Mouse (Mus musculus): ENCODE data around the gene Kctd8. TPM values are rescaled to one million over a fixed set of nuclear protein-coding genes. Genes with fewer than 3 reads are reported as not detected.
"Not testable (repeated sequence)": the region's sequence is repeated elsewhere in the genome, so short reads cannot be mapped to it uniquely, and the experiment has no call there.

Gene Kctd8
- total RNA-seq (2014; fragmentation: Nextera tagmentation) = not detected in 2 replicates
- total RNA-seq (2017) = not detected in 2 replicates

GRCm38 (mm10) chr5:69340919-69341801 lies at the start of gene Kctd8:
Kctd8 (minus strand) TSS chr5:69341679.
- no peak for ATAC-seq (replicated peaks; ENCODE audit: low FRiP score, low TSS enrichment, poor library complexity, severe bottlenecking)

- ATAC-seq (replicated peaks; ENCODE audit: low FRiP score, low TSS enrichment, poor library complexity, severe bottlenecking) = no peak
Observed at GRCm38 (mm10) chr5:69379072-69379471, 37.6 kb upstream of the Kctd8 start.

DNA sequence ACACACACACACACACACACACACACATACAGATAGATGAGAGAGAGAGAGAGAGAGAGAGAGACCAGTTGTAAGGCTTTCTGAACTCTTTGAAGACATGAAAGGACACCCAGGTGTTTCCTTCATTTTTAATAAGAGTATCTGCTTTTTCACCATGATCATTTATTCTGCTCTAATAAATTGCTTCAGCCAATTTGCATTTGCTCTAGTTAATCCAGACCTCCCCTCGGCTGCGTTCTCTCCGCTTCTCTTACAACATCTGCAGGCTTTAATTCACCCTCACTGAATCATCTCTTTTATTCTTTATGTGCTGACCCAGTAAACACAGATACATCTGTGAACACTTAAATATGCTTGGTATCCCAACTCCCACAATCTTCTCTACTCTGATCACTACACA lies 9.1 kb upstream of the Kctd8 start:
- ATAC-seq (replicated peaks; ENCODE audit: low FRiP score, low TSS enrichment, poor library complexity, severe bottlenecking) = no peak

DNA sequence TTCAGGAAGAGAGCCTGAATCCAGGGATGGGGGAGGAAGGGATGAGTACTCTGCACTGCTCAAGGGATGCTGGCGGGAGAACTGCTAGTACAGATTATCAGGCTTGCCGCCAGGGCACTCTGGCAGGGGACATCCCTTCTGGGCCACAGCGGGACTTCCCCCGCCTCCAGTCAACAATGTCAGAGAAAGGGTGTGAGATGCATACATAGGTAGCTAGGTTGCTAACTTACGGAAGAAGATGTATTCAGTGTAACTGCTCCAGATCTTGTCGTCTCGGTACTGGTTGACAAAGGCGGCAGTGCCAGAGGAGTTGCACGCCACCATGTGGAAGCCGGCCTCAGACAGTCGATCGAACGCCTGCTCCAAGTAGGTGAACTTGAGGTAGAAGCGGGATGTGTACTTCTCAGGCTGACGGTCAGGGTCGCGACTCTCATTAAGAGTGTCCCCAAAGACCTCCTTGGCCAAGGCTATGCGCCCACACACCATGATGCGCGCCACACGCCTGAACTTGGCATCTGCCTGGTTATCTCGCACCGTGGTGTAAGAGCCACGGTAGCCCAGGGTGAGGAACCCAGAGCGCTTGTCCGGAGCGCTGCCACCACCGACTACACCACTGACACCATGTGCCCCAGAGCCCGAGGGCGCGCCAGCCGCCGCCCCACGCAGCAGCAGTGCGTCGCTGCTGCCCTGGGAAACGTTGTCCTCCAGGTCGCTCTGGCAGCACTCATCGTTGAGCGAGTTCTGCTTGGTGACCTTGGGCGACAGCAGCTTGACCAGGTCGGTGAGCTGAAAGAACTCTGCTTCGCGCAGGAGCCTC lies 1.2 kb downstream of the Kctd8 start:
- ATAC-seq (replicated peaks; ENCODE audit: low FRiP score, low TSS enrichment, poor library complexity, severe bottlenecking) = no peak

DNA sequence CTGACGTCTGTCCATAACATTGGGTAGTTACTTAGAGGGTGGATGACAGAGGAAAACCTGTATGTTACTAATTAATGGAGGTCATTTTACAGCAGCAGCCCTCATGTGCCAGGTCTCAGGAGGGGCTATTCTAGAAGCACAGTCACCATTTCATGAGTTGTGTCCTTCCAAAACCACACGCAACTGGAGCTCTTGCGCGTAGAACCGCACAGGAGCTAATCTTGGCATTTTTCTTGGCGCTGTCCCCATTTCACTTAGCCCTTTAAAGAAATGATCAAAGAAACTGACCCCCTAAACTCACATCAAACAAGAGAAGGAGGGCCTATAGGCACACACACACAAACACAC lies 1.9 kb downstream of the Kctd8 start:
- no peak for ATAC-seq (replicated peaks; ENCODE audit: low FRiP score, low TSS enrichment, poor library complexity, severe bottlenecking)

DNA sequence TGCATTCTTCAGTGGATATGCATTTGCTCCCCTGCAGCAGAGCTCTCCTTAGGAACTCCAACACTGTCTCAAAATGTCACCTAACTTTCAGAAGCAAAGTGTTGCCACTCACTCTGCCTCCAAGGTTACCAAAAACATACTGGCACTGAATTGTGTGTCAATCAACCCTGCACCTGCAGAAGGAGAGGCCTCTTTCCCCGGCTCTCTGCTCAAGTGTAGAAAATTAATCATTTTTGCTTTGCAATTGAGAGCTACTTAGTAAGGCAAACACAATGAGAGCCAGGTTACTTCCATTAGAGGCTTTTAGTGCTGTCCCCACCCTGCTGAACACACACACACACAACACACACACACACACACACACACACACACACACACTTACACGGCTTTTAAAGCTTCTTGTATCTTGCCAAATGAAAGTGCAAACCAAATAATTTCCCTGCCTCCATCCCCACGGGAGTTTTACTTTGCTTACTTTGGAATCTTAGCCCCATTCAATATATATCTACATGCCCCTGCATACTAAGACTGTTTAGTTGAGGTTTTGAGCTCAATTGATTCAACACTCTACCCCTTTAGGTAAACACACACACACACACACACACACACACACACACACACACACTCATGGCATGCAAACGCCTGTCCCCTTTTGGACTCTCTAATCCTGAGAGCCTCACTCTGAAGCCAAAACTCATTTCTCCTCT lies 2.4 kb downstream of the Kctd8 start:
- ATAC-seq (replicated peaks; ENCODE audit: low FRiP score, low TSS enrichment, poor library complexity, severe bottlenecking) = no peak

DNA sequence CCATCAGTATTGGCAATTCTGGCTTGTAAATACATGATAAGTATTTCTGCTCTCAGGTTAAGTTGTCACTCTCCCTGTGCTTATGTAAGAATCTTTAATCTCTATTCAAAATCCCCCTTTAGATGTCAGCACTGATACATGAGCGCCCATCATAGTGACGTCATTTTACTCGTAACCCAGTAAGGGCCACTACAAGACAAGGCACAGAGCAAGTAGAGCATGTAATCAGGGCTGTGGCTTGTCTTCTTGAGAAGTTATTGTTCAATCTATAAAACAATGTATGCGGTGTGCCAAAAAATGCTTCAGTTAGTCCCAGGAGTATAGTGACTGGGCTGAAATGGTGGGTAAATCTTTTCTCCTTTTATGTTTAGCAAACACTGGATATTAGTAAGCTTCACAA lies 13.9 kb downstream of the Kctd8 start:
- no peak for ATAC-seq (replicated peaks; ENCODE audit: low FRiP score, low TSS enrichment, poor library complexity, severe bottlenecking)

- no peak for ATAC-seq (replicated peaks; ENCODE audit: low FRiP score, low TSS enrichment, poor library complexity, severe bottlenecking)
Observed at GRCm38 (mm10) chr5:69324566-69325230, 16.8 kb downstream of the Kctd8 start.

- no peak for ATAC-seq (replicated peaks; ENCODE audit: low FRiP score, low TSS enrichment, poor library complexity, severe bottlenecking)
Observed at GRCm38 (mm10) chr5:69312611-69313010, 28.9 kb downstream of the Kctd8 start.

DNA sequence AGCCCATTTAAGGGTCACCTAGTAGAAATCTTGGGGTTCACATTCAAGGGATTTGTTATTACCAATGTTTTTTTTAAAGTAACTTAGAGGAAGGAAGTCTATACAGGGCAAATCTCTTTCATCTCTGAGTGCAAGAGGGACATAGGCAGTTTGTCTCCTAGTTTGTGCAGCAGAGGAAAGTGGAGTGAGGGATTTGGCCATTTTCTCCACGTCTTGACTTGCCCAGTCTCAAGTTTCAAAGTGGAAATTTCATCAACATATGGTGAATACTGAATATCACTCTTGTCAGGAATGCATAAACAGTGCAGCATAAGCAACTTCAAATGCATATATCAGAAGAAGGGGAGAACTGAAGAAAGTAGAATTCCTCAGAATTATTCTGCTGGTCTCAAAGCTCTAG lies 39.8 kb downstream of the Kctd8 start:
- ATAC-seq (replicated peaks; ENCODE audit: low FRiP score, low TSS enrichment, poor library complexity, severe bottlenecking) = no peak

- no peak for ATAC-seq (replicated peaks; ENCODE audit: low FRiP score, low TSS enrichment, poor library complexity, severe bottlenecking)
Observed at GRCm38 (mm10) chr5:69292353-69292752, 49.1 kb downstream of the Kctd8 start.

GRCm38 (mm10) chr5:69284359-69284758 lies 57.1 kb downstream of the Kctd8 start:
- no peak for ATAC-seq (replicated peaks; ENCODE audit: low FRiP score, low TSS enrichment, poor library complexity, severe bottlenecking)

DNA sequence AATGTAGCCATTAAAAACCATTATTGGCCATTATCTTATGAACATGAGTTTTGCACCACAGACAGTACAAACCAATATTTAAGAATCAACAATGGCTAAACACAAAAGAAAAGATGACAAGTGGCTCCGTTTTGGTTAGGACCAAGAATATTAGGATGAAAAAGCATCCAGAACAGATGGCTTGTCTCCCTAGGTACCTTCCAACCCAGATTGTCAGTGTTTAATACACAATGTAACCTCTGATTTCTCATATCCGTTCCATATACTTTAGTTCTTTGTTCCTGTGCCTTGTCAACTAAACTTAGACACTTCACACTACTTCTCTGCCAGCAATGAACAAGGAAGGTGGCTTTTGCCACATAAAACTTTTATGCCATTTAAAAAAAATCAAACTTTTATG lies 89.1 kb downstream of the Kctd8 start:
- no peak for ATAC-seq (replicated peaks; ENCODE audit: low FRiP score, low TSS enrichment, poor library complexity, severe bottlenecking)

DNA sequence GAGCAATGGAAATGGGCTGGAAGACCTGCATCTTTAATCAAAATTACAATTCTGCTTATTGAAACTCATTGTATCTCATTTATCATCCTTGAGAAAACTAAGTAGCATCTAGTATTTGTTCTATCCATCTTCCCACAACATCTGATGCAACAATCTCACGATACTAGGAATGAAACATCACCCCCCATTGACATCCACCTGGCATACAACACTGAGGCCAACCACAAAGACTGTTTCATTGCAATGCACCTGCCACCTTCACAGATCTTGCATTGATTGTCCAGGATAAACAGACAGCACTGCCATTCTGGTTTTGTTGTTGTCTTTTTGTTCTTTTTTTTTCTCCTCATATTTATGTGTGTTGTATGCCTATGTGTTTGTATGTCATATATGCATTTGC lies 99.5 kb downstream of the Kctd8 start:
- ATAC-seq (replicated peaks; ENCODE audit: low FRiP score, low TSS enrichment, poor library complexity, severe bottlenecking) = no peak

GRCm38 (mm10) chr5:69233560-69233959 lies 107.9 kb downstream of the Kctd8 start:
- ATAC-seq (replicated peaks; ENCODE audit: low FRiP score, low TSS enrichment, poor library complexity, severe bottlenecking) = no peak

DNA sequence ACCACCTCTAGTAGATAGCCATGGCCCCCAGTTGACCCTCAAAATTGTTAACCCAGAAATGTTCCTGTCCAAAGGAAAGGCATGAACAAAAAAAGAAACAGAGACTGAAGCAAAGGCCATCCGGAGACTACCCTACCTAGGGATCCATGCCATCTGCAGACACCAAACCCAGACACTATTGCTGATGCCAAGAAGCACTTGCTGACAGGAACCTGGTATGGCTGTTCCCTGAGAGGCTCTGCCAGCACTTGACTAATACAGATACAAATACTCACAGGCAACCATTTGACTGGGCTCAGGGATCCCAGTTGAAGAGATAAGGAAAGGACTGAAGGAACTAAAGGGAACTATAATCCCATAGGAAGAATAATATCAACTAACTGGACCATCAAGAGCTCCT lies 109.8 kb downstream of the Kctd8 start:
- not testable (repeated sequence) for ATAC-seq (replicated peaks; ENCODE audit: low FRiP score, low TSS enrichment, poor library complexity, severe bottlenecking)

DNA sequence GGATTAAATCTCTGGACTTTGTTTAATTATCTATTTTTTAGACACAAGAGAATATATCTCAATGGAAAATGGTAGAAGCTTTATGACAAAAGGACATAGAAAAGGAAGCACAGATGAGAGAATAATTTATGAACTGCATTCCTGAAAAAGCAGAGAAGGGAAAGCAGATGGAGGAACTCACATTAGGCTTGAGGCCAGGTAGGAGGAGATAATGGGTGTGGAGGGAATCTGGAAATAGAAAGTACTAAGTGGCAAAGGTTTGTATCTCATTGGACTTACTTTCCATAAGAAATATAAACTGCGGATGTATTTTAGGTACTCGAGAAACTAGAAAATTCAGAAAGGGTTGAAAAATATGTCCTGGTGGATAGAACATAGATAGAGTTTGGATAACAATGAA lies 114.3 kb downstream of the Kctd8 start:
- no peak for ATAC-seq (replicated peaks; ENCODE audit: low FRiP score, low TSS enrichment, poor library complexity, severe bottlenecking)

DNA sequence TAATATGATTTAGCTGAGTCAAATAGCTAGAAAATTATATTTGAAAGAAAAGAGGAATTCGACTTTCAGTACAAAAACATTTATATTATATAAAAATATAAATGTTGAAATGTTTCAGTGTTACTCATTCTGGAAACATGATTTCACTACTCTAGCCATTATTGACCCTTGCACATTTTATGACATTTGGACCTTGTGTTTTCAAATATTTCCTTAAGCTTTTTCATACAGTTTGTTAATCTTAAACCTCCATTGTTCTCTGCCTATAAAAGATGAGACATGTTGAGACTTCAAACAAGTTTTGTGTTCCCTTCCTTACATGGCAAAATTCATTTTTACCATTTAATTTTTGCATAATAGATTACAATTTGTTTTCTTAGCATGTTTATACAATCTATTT lies 118.9 kb downstream of the Kctd8 start:
- no peak for ATAC-seq (replicated peaks; ENCODE audit: low FRiP score, low TSS enrichment, poor library complexity, severe bottlenecking)

DNA sequence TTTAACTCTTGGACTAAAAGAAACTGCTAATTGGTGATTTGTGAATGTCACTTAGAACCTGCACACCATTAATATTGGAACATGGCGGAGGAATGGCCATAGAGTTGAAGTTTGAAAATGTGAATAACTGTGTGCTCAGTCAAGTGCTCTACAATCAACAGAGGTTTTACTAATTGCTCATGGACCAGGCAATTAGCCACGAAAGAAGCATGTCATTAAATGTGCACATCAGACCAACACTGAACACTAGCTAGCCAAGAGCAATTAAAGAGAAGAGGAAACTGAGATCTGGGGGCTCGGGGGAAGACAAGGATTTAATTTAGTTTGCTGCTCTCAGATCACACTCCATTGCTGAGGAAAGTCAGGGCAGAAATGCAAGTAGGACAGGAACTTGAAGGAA lies 126.3 kb downstream of the Kctd8 start:
- ATAC-seq (replicated peaks; ENCODE audit: low FRiP score, low TSS enrichment, poor library complexity, severe bottlenecking) = no peak

- no peak for ATAC-seq (replicated peaks; ENCODE audit: low FRiP score, low TSS enrichment, poor library complexity, severe bottlenecking)
Observed at GRCm38 (mm10) chr5:69209401-69209800, 132.1 kb downstream of the Kctd8 start.
